Mouse (Mus musculus) MEL (cell line): ENCODE results near the gene Eral1. TPM values are rescaled to one million over a fixed set of nuclear protein-coding genes. Genes with fewer than 3 reads are reported as not detected.

Experiments used
- DNase-seq: peaks from one replicate; pipeline ENCODE4 v3.0.0; 2011; ENCODE audit warnings: low read depth, low spot score
- H3K27ac ChIP-seq: 2 replicates; pipeline ENCODE4 v1.5.1; 2012; ENCODE audit warnings: low read depth, mild to moderate bottlenecking, control low read depth, low read length, moderate library complexity; ENCODE audit not compliant: control insufficient read depth
- H3K27me3 ChIP-seq, 2 experiments: fragments of 150-350 bp in 1 of 2; sonication (generic) in 1 of 2; 2 replicates each; pipeline ENCODE4 v1.6.1; 2012; ENCODE audit warnings: low read length in 2 of 2, mild to moderate bottlenecking in 2 of 2, improper control_type of control experiment in 1 of 2, moderate library complexity in 1 of 2; ENCODE audit not compliant: insufficient read depth in 2 of 2, control insufficient read depth in 1 of 2
- H3K36me3 ChIP-seq, 2 experiments: 2 replicates each; pipeline ENCODE4 v1.6.1; 2012 to 2014; ENCODE audit warnings: low read length in 2 of 2, improper control_type of control experiment in 1 of 2, inconsistent platforms in 1 of 2, mild to moderate bottlenecking in 1 of 2; ENCODE audit not compliant: insufficient read depth in 2 of 2, control insufficient read depth in 1 of 2
- H3K4me1 ChIP-seq, 2 experiments: fragments of 150-350 bp in 1 of 2; sonication (generic) in 1 of 2; 2 replicates each; pipeline ENCODE4 v1.6.1; 2012; ENCODE audit warnings: low read length in 2 of 2, improper control_type of control experiment in 1 of 2, mild to moderate bottlenecking in 1 of 2; ENCODE audit not compliant: insufficient read depth in 2 of 2, control insufficient read depth in 1 of 2
- H3K4me3 ChIP-seq, 2 experiments: fragments of 150-350 bp in 1 of 2; sonication (generic) in 1 of 2; 2 replicates each; pipeline ENCODE4 v1.5.1; 2012; ENCODE audit warnings: low read depth in 2 of 2, low read length in 2 of 2, mild to moderate bottlenecking in 2 of 2, moderate library complexity in 2 of 2, control low read depth in 1 of 2, improper control_type of control experiment in 1 of 2; ENCODE audit not compliant: control insufficient read depth in 1 of 2, insufficient read depth in 1 of 2
- H3K79me2 ChIP-seq: 2 replicates; pipeline ENCODE4 v1.6.1; 2012; ENCODE audit warnings: mild to moderate bottlenecking, low read length, moderate library complexity; ENCODE audit not compliant: control insufficient read depth, poor library complexity, insufficient read depth
- H3K9ac ChIP-seq: 2 replicates; pipeline ENCODE4 v1.6.1; 2012; ENCODE audit warnings: low read depth, mild to moderate bottlenecking, control low read depth, low read length, moderate library complexity; ENCODE audit not compliant: control insufficient read depth, poor library complexity, severe bottlenecking
- H3K9me3 ChIP-seq: fragments of 150-350 bp; sonication (generic); replicated peaks from 2 replicates; pipeline ENCODE4 v1.6.1; 2012; ENCODE audit warnings: mild to moderate bottlenecking, low read length, improper control_type of control experiment, moderate library complexity; ENCODE audit not compliant: insufficient read depth
- CTCF ChIP-seq, 3 experiments: IDR thresholded peaks in 2 of 3; conservative IDR thresholded peaks in 1 of 3; 2 replicates each; pipeline ENCODE4 v1.5.1; 2011 to 2012; ENCODE audit warnings: low read length in 3 of 3, low read depth in 2 of 3, mild to moderate bottlenecking in 2 of 3, improper control_type of control experiment in 1 of 3, inconsistent platforms in 1 of 3, mixed read lengths in 1 of 3, moderate library complexity in 1 of 3; ENCODE audit not compliant: control insufficient read depth in 1 of 3, insufficient read depth in 1 of 3, poor library complexity in 1 of 3, severe bottlenecking in 1 of 3
- E2F4 ChIP-seq: IDR thresholded peaks from 2 replicates; pipeline ENCODE4 v1.6.1; 2011; ENCODE audit warnings: low read depth, low read length, improper control_type of control experiment, borderline replicate concordance
- ELF1 ChIP-seq: IDR thresholded peaks from 2 replicates; pipeline ENCODE4 v1.6.1; 2014; ENCODE audit warnings: low read depth, mild to moderate bottlenecking, inconsistent platforms, low read length, improper control_type of control experiment, moderate library complexity
- GABPA ChIP-seq: IDR thresholded peaks from 2 replicates; pipeline ENCODE4 v1.6.1; 2012; ENCODE audit warnings: low read depth, mild to moderate bottlenecking, inconsistent platforms, low read length, improper control_type of control experiment, moderate library complexity
- HCFC1 ChIP-seq: IDR thresholded peaks from 2 replicates; pipeline ENCODE4 v1.6.1; 2012; ENCODE audit warnings: low read depth, mild to moderate bottlenecking, inconsistent platforms, low read length, improper control_type of control experiment, moderate library complexity
- JUND ChIP-seq: IDR thresholded peaks from 2 replicates; pipeline ENCODE4 v1.6.1; 2011; ENCODE audit warnings: low read depth, mild to moderate bottlenecking, improper control_type of control experiment, low read length
- MAX ChIP-seq: IDR thresholded peaks from 2 replicates; pipeline ENCODE4 v1.6.1; 2011; ENCODE audit warnings: low read length, improper control_type of control experiment
- MXI1 ChIP-seq: IDR thresholded peaks from 2 replicates; pipeline ENCODE4 v1.6.1; 2011; ENCODE audit warnings: mild to moderate bottlenecking, low read depth, low read length, improper control_type of control experiment
- MYC ChIP-seq: IDR thresholded peaks from 2 replicates; pipeline ENCODE4 v1.6.1; 2011; ENCODE audit warnings: low read depth, mild to moderate bottlenecking, low read length, improper control_type of control experiment, moderate library complexity
- NELFE ChIP-seq: IDR thresholded peaks from 2 replicates; pipeline ENCODE4 v1.6.1; 2011; ENCODE audit warnings: low read depth, low read length, improper control_type of control experiment
- POLR2A ChIP-seq, 2 experiments: IDR thresholded peaks; 2 replicates each; pipeline ENCODE4 v1.6.1; 2011 to 2012; ENCODE audit warnings: low read length in 2 of 2, mild to moderate bottlenecking in 2 of 2, control low read depth in 1 of 2, improper control_type of control experiment in 1 of 2, low read depth in 1 of 2, moderate library complexity in 1 of 2; ENCODE audit not compliant: control insufficient read depth in 1 of 2, insufficient read depth in 1 of 2, poor library complexity in 1 of 2
- POLR2AphosphoS2 ChIP-seq: IDR thresholded peaks from 2 replicates; pipeline ENCODE4 v1.6.1; 2011; ENCODE audit warnings: low read length, improper control_type of control experiment
- POLR2AphosphoS5 ChIP-seq: IDR thresholded peaks from 2 replicates; pipeline ENCODE4 v1.6.1; 2012; ENCODE audit warnings: low read depth, borderline replicate concordance, mild to moderate bottlenecking, inconsistent platforms, low read length, moderate library complexity, mixed read lengths
- RCOR1 ChIP-seq: IDR thresholded peaks from 2 replicates; pipeline ENCODE4 v1.6.1; 2012; ENCODE audit warnings: low read depth, mild to moderate bottlenecking, inconsistent platforms, low read length, improper control_type of control experiment
- TAL1 ChIP-seq: IDR thresholded peaks from 2 replicates; pipeline ENCODE4 v1.6.1; 2012; ENCODE audit warnings: mild to moderate bottlenecking, inconsistent platforms, low read length, moderate library complexity, mixed read lengths
- UBTF ChIP-seq: IDR thresholded peaks from 2 replicates; pipeline ENCODE4 v1.6.1; 2012; ENCODE audit warnings: low read depth, mild to moderate bottlenecking, inconsistent platforms, low read length, improper control_type of control experiment, moderate library complexity, borderline replicate concordance; ENCODE audit not compliant: insufficient read depth
- USF1 ChIP-seq: IDR thresholded peaks from 2 replicates; pipeline ENCODE4 v1.6.1; 2014; ENCODE audit warnings: low read depth, mild to moderate bottlenecking, inconsistent platforms, low read length, improper control_type of control experiment, moderate library complexity
- ZMIZ1 ChIP-seq: IDR thresholded peaks from 2 replicates; pipeline ENCODE4 v1.6.1; 2012; ENCODE audit warnings: low read depth, mild to moderate bottlenecking, inconsistent platforms, low read length, improper control_type of control experiment, moderate library complexity
- polyA plus RNA-seq, 2 experiments: library from polyadenylated mRNA; stranded (reverse) in 1 of 2; unstranded in 1 of 2; fragments of >175 nt in 1 of 2; fragments of >200 nt in 1 of 2; gene quantifications; 2 replicates each; pipeline versions ENCODE4 v1.2.1 to v1.2.4; 2012; ENCODE audit warnings: low replicate concordance in 2 of 2, low read depth in 1 of 2; ENCODE audit not compliant: insufficient read length in 2 of 2, insufficient read depth in 1 of 2, missing spikeins in 1 of 2
- total RNA-seq: library from RNA; depleted of rRNA; stranded (reverse); fragments of 300-350 nt; gene quantifications from 2 replicates; pipeline ENCODE4 v1.2.3, GENCODE M21; 2012

Eral1 gene
- total and polyA plus RNA-seq, 3 experiments, result 38.4 to 43.5 TPM; not detected in 1

- Histone ChIP-seq H3K4me3 (peak overlapping the region; percentile 72 to 90), H3K9me3 (no peaks in the 10 kb centered on the region), H3K79me2 (peaks cover 9% of the 10 kb centered on the region), H3K9ac (peak overlapping the region; percentile 65), H3K27me3 (no peaks in the 10 kb centered on the region), H3K4me1 (peaks cover 9 to 20% of the 10 kb centered on the region in 2 experiments), H3K27ac (peak overlapping the region; percentile 34), H3K36me3 (peaks cover 0 to 18% of the 10 kb centered on the region in 2 experiments; a peak in 2 of 4 replicates)
- peak in 1 of 2 experiments; percentile 65; a peak in 1 of 4 replicates for TF ChIP-seq POLR2A (IDR thresholded peaks at IDR 0.05; ENCODE audit: control insufficient read depth in 1 of 2, insufficient read depth in 1 of 2, low read depth in 1 of 2, low read length in 2 of 2, poor library complexity in 1 of 2)
- TF ChIP-seq MYC, result no peak
- 0 out of 2 replicates have a peak, but pooled peaks have one; percentile 5 for TF ChIP-seq NELFE
- TF ChIP-seq E2F4, result no peak
- no peak for TF ChIP-seq MAX
- DNase-seq, result no peak
Observed at GRCm38 (mm10) chr11:78114676-78115366, 34.6 kb upstream of the Eral1 start.

DNA sequence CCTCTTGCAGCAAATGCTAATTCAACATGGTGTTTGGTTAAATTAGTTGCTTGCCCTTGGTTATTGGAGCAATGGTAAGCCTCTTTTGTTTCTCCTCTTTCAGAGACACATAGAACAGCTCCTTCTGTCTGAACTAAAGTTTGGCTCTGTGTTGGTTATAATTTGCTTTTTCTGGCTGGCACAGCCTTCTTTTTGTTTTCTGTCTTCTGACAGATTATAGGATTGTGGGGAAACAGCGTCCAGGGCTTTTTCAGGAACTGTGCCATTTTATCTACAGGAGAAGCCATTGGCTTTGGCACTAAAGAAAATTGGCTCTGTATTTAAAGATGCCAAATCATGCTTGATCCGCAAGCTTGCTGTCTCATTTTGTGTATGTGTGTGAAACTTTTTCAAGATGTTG, 33.4 kb upstream of the Eral1 start:
- Histone ChIP-seq H3K36me3 (peaks cover 0 to 10% of the 10 kb centered on the region in 2 experiments; a peak in 2 of 4 replicates), H3K4me1 (peaks cover 3 to 11% of the 10 kb centered on the region in 2 experiments), H3K79me2 (peaks cover 6% of the 10 kb centered on the region)
- TF ChIP-seq POLR2AphosphoS2, result no peak
- TF ChIP-seq ZMIZ1, result no peak
- no peak for TF ChIP-seq GABPA
- TF ChIP-seq, all 39 proteins: peak for 0
- no peak overlapping the region for H3K27ac ChIP-seq
- no peaks in the 10 kb centered on the region for H3K9me3 ChIP-seq
- no peak overlapping the region for H3K4me3 ChIP-seq
- DNase-seq, result no peak
- no peaks in the 10 kb centered on the region for H3K27me3 ChIP-seq
- no peak overlapping the region for H3K9ac ChIP-seq

DNA sequence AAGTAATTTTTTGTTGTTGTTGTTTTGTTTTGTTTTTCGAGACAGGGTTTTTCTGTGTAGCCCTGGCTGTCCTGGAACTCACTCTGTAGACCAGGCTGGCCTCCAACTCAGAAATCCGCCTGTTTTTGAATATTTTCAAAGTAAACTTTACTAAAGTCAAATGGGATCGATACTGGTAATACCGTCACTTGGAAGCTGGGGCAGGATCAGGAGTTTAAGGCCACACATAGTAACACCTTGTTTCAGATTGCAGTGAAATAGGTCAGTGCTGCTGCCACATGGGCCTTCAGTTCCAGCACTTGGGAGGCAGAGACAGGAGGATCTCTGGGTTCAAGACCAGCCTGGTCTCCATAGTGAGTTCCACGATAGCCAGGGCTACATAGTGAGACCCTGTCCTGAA, 24.3 kb upstream of the Eral1 start:
- Histone ChIP-seq H3K79me2 (no peaks in the 10 kb centered on the region), H3K36me3 (peaks cover 0 to 15% of the 10 kb centered on the region in 2 experiments; a peak in 2 of 4 replicates), H3K9ac (no peak overlapping the region), H3K27me3 (no peaks in the 10 kb centered on the region), H3K4me3 (no peak overlapping the region), H3K9me3 (no peaks in the 10 kb centered on the region), H3K4me1 (peaks cover 6 to 12% of the 10 kb centered on the region in 2 experiments), H3K27ac (no peak overlapping the region)
- DNase-seq, result no peak
- TF ChIP-seq JUND, result no peak
- TF ChIP-seq HCFC1, result no peak
- no peak for TF ChIP-seq POLR2AphosphoS5
- no peak for TF ChIP-seq RCOR1
- TF ChIP-seq NELFE, result no peak
- TF ChIP-seq USF1, result no peak
- TF ChIP-seq CTCF (IDR thresholded peaks at IDR 0.05 in 2 of 3, conservative IDR thresholded peaks at IDR 0.05 in 1 of 3; ENCODE audit: control insufficient read depth in 1 of 3, insufficient read depth in 1 of 3, low read depth in 2 of 3, low read length in 3 of 3, poor library complexity in 1 of 3, severe bottlenecking in 1 of 3), result no peak
- TF ChIP-seq MXI1, result no peak
- TF ChIP-seq UBTF, result no peak
- no peak for TF ChIP-seq TAL1
- no peak for TF ChIP-seq ELF1
- no peak for TF ChIP-seq GABPA
